Mouse (Mus musculus): ENCODE data around the gene Ccna1. TPM values are rescaled to one million over a fixed set of nuclear protein-coding genes. Genes with fewer than 3 reads are reported as not detected.
A peak's percentile ranks its signal among the peaks of the same experiment; 100 is the strongest.

Ccna1 gene
- polyA plus RNA-seq, 1 experiment from 2014 or later: 4.0 TPM

DNA sequence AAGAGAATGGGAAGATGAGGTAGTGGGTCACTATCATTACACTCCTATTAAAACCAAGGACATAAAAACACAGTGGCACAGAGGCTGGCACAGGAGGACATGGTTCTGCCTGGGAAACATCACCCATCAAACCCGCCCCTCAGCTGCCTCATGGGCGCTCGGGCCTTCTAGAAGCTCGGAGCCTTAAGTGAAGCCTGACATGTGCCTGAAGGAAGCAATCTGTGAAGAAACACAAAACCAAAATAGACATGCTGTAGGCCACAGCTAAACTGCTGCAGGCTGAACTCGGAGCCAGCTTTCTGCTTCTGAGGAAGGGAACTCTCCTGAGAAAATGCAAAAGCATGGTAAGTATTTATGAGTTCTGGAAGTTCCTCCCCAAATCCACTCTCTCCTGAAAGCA is 31.6 kb upstream of the Ccna1 start:
- Histone ChIP-seq H3K27me3 (no peaks in the 10 kb centered on the region), H3K4me1 (peaks cover 4% of the 10 kb centered on the region; the same call in 1 of the 2 replicates), H3K9ac (no peak overlapping the region), H3K4me3 (no peak overlapping the region), H3K27ac (no peak overlapping the region), H3K36me3 (no peaks in the 10 kb centered on the region), H3K9me3 (replicated peaks) (no peaks in the 10 kb centered on the region), H3K4me2 (replicated peaks) (no peak overlapping the region)
- ATAC-seq (ENCODE audit: low FRiP score): no peak
- 87% methylated on average over 5 of the region's 5 CpGs for WGBS

DNA sequence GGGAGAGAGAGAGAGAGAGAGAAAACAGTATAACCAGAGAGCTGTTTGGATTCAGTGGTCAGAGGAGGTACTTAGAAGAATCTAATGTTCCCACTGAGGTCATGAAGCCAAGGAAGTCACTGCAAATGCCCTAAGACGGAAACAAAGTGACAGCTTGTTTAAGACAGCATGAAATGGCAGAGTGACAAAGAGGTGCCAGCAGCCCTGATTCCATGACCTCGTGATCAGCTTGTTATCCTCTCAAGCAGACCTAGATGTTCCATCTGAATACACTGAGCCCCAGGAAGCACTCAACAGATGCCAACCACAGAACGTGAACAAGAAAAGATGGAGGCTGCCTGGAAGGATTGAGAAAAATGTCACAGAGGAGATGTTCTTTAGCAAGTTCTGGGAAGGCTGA is 30.4 kb upstream of the Ccna1 start:
- H3K9me3 ChIP-seq (replicated peaks): no peaks in the 10 kb centered on the region
- H3K36me3 ChIP-seq: no peaks in the 10 kb centered on the region
- WGBS: 64% methylated on average over 3 of the region's 3 CpGs
- H3K27me3 ChIP-seq: no peaks in the 10 kb centered on the region
- H3K9ac ChIP-seq: no peak overlapping the region
- H3K27ac ChIP-seq: no peak overlapping the region
- H3K4me3 ChIP-seq: no peak overlapping the region
- peaks cover 4% of the 10 kb centered on the region; the same call in 1 of the 2 replicates for H3K4me1 ChIP-seq
- H3K4me2 ChIP-seq (replicated peaks): no peak overlapping the region
- no peak for ATAC-seq (ENCODE audit: low FRiP score)

DNA sequence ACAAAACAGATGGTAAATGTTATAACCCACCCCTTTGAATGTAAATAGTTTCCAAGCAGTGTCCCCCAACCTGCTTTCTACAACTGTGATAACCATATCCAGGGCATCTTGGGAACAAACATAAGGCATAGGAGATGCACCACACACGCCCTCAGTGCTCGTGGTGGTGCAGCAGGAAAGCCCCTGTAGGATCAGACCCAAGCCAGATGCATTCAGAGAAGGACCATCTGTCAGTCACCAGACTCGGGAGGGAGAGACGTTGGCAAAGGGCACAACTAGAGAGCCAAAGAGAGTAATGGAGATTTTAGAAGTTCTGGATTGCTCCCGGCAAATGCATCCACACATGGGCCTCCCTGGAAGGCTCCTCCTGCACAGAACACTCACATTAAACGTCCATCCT is 29.5 kb upstream of the Ccna1 start:
- no peak overlapping the region for H3K9ac ChIP-seq
- no peaks in the 10 kb centered on the region for H3K36me3 ChIP-seq
- H3K4me3 ChIP-seq: no peak overlapping the region
- no peaks in the 10 kb centered on the region for H3K9me3 ChIP-seq (replicated peaks)
- WGBS: 59% methylated on average over 6 of the region's 6 CpGs
- peaks cover 4% of the 10 kb centered on the region; the same call in 1 of the 2 replicates for H3K4me1 ChIP-seq
- H3K27me3 ChIP-seq: no peaks in the 10 kb centered on the region
- no peak overlapping the region for H3K27ac ChIP-seq
- no peak for ATAC-seq (ENCODE audit: low FRiP score)
- no peak overlapping the region for H3K4me2 ChIP-seq (replicated peaks)

DNA sequence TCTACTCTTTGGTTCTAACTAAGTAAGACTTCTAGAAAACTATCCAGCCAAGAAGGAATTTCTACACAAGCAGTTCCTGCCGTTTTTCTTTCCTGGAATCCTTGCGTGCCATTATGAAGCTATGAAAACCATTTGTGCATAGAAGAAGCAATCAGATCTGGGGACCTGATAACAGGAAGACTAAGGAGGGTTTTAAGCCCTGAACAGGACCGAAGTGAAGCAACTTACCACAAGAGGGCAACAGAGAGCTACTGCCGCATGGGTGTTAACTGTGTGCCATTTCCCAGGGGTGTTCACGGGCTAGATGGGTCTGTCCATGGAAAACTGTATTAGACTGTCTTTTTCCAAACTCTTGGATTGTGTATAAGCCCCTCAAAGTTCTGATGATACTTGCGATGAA is 24.8 kb upstream of the Ccna1 start:
- no peaks in the 10 kb centered on the region for H3K36me3 ChIP-seq
- H3K4me3 ChIP-seq: no peak overlapping the region
- no peak overlapping the region for H3K4me2 ChIP-seq (replicated peaks)
- no peak overlapping the region for H3K27ac ChIP-seq
- peaks cover 12% of the 10 kb centered on the region for H3K4me1 ChIP-seq
- peak; percentile 76; the same call in 1 of the 2 replicates for ATAC-seq (ENCODE audit: low FRiP score)
- H3K9ac ChIP-seq: no peak overlapping the region
- no peaks in the 10 kb centered on the region for H3K27me3 ChIP-seq
- H3K9me3 ChIP-seq (replicated peaks): no peaks in the 10 kb centered on the region
- WGBS: 19% methylated on average over 6 of the region's 6 CpGs

DNA sequence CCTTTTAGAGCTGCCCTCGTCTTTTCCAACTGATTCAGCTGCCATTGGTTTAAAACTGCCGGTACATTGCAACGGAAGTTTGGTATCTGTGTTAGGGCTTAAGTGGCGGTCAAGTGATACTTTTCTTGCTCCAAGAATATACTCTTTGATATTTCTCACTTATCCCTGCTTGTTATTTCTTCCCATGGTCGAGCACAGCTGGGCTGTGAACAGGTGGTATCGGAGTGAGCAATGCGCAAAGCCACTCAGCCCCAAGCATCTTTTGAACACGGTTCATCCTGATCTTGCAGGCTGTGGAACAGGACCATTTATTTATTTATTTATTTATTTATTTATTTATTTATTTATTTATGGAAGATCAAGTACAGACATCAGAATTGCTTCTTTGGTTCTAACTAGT is 24.3 kb upstream of the Ccna1 start:
- 85% methylated on average over 8 of the region's 8 CpGs for WGBS
- Histone ChIP-seq H3K27ac (no peak overlapping the region), H3K4me3 (no peak overlapping the region), H3K4me2 (replicated peaks) (no peak overlapping the region), H3K27me3 (no peaks in the 10 kb centered on the region), H3K9me3 (replicated peaks) (no peaks in the 10 kb centered on the region), H3K9ac (no peak overlapping the region), H3K4me1 (peaks cover 8% of the 10 kb centered on the region), H3K36me3 (no peaks in the 10 kb centered on the region)
- ATAC-seq (ENCODE audit: low FRiP score): no peak

DNA sequence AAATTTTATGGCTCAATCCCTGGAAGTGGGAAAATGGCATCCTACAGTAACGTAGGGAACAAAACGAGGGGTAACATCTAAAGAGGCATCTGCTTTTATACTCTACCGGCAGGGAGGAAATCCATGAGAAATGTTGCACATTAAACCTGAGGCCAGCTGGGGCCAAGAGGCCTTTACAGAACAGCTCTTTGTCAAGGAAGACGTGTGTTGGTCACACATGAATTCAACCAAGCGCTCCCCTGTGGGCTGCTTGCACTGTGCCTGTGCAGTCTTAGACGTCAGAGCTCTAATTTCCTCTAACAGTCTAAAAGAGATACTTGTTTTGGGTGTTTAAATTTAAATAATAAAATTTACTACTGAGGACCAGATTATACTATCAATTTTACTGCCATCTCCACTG is 22.9 kb upstream of the Ccna1 start:
- Histone ChIP-seq H3K4me1 (peaks cover 8% of the 10 kb centered on the region), H3K4me3 (no peak overlapping the region), H3K27ac (peak overlapping the region; percentile 55), H3K27me3 (no peaks in the 10 kb centered on the region), H3K9ac (no peak overlapping the region), H3K36me3 (no peaks in the 10 kb centered on the region), H3K9me3 (replicated peaks) (no peaks in the 10 kb centered on the region), H3K4me2 (replicated peaks) (no peak overlapping the region)
- WGBS: 32% methylated on average over 6 of the region's 6 CpGs
- no peak for ATAC-seq (ENCODE audit: low FRiP score)

DNA sequence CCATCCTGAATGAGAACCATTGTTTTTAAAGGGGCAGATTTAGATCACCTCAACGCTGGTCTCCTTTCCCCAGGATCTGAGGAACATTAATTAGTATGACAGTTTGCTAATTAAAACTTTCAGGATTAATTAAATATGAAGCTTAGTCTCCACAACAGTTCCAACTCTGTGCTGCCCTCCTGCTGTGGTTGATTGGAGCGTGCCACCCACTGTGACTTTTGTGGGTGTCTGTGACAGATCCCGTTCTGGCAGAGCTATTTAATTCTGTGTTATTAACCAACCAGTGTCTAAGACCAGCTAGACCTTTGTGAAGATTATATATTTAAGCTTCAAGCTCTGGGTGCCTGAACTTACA is 20.0 kb upstream of the Ccna1 start:
- no peak overlapping the region for H3K9ac ChIP-seq
- WGBS: 61% methylated on average over 3 of the region's 3 CpGs
- H3K27ac ChIP-seq: no peak overlapping the region
- no peaks in the 10 kb centered on the region for H3K27me3 ChIP-seq
- peaks cover 8% of the 10 kb centered on the region for H3K4me1 ChIP-seq
- H3K36me3 ChIP-seq: no peaks in the 10 kb centered on the region
- no peak overlapping the region for H3K4me3 ChIP-seq
- no peaks in the 10 kb centered on the region for H3K9me3 ChIP-seq (replicated peaks)
- no peak overlapping the region for H3K4me2 ChIP-seq (replicated peaks)
- no peak for ATAC-seq (ENCODE audit: low FRiP score)

DNA sequence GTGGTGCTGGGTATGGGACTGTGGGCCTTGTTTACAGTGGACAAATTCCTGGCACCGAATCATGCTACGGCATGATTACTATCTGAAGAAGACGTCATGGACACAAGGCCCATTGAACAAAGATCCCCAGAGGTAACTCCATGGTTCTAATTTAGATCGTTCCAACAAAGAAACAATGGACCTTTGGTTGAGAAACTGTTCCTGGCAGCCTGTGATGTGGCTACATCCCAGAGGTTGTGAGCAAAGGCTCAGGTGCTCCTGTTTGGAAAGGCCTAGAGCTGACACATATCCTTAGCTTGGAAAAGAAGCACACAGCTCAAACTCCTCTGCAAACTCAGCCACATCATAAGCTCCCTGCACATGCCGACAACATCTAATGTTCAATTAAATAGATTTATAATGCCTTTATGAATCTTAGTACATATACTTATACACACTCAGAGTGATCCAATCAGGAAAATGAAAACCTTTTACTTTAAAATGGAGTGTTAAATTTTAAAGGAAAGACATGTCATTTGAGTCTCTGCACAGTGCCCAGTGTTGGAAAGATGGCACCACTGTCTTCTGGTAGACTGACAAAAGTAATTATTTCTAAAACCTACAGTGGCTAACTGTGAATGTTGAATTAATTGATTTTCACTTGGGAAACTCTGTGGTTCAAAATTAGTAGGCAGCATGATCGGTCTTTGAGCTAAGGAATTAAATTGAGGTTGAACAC is 19.4 kb upstream of the Ccna1 start:
- H3K27ac ChIP-seq: no peak overlapping the region
- no peak overlapping the region for H3K4me3 ChIP-seq
- H3K36me3 ChIP-seq: no peaks in the 10 kb centered on the region
- no peaks in the 10 kb centered on the region for H3K27me3 ChIP-seq
- 73% methylated on average over 6 of the region's 6 CpGs for WGBS
- no peak for ATAC-seq (ENCODE audit: low FRiP score)
- H3K4me2 ChIP-seq (replicated peaks): no peak overlapping the region
- no peaks in the 10 kb centered on the region for H3K9me3 ChIP-seq (replicated peaks)
- H3K9ac ChIP-seq: no peak overlapping the region
- peaks cover 8% of the 10 kb centered on the region for H3K4me1 ChIP-seq

DNA sequence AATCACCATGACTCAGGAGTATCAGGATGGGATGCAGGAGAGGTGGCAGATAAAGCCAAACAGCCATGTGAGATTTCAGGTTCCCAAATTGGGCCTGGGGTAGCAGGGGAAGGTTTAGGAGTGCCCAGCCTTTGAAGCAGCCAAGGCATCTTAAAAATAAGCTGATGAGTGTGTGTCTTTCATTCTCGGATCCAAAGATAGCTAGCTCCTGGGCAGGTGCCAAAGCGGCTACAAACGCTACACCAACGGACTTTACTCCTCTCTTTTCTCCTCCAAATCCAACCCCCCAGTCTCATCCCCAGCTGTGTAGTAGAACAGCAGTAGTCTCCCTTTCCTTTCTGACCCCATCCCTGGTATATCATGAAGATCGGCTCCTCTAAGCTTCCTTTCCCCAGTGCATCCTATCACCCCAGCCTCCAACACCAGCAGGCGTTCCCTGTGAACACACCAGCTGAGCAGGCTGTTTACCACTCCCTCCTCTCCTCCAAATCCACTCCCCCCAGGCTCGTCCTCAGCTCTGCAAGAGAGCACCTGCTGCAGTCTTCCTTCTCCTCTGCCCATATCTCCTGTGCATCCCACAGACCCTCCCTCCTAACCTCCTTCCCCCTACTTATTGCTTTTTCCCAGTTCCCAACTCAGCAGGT is 12.6 kb upstream of the Ccna1 start:
- no peaks in the 10 kb centered on the region for H3K36me3 ChIP-seq
- no peak overlapping the region for H3K4me3 ChIP-seq
- H3K27me3 ChIP-seq: no peaks in the 10 kb centered on the region
- H3K9ac ChIP-seq: no peak overlapping the region
- H3K4me1 ChIP-seq: peaks cover 14% of the 10 kb centered on the region
- H3K27ac ChIP-seq: no peak overlapping the region
- ATAC-seq (ENCODE audit: low FRiP score): no peak
- no peak overlapping the region for H3K4me2 ChIP-seq (replicated peaks)
- WGBS: 41% methylated on average over 7 of the region's 7 CpGs
- H3K9me3 ChIP-seq (replicated peaks): no peaks in the 10 kb centered on the region

DNA sequence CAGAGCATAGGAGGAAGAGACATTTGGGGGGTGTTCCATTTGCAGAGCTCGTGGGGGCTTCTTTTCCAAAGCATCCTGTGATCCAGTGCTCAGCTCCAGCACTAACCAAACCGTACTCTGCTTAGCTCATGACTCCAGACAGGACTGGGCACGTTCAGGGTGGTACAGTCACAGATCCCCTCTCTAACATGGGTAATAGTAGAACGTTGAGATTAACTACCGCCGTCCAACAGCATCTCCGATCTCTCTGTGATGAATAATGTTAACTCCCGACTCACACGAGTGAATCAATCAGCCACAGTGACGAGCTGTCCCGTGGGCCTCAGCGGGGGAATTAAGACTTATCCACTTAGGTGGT is 11.3 kb upstream of the Ccna1 start:
- H3K27ac ChIP-seq: peak overlapping the region; percentile 66
- H3K4me2 ChIP-seq (replicated peaks): peak overlapping the region; percentile 21; the same call in 1 of the 2 replicates
- no peaks in the 10 kb centered on the region for H3K36me3 ChIP-seq
- peak; percentile 42; the same call in 1 of the 2 replicates for ATAC-seq (ENCODE audit: low FRiP score)
- H3K4me3 ChIP-seq: no peak overlapping the region
- H3K9me3 ChIP-seq (replicated peaks): no peaks in the 10 kb centered on the region
- WGBS: 48% methylated on average over 12 of the region's 12 CpGs
- no peak overlapping the region for H3K9ac ChIP-seq
- peaks cover 19% of the 10 kb centered on the region for H3K4me1 ChIP-seq
- no peaks in the 10 kb centered on the region for H3K27me3 ChIP-seq

DNA sequence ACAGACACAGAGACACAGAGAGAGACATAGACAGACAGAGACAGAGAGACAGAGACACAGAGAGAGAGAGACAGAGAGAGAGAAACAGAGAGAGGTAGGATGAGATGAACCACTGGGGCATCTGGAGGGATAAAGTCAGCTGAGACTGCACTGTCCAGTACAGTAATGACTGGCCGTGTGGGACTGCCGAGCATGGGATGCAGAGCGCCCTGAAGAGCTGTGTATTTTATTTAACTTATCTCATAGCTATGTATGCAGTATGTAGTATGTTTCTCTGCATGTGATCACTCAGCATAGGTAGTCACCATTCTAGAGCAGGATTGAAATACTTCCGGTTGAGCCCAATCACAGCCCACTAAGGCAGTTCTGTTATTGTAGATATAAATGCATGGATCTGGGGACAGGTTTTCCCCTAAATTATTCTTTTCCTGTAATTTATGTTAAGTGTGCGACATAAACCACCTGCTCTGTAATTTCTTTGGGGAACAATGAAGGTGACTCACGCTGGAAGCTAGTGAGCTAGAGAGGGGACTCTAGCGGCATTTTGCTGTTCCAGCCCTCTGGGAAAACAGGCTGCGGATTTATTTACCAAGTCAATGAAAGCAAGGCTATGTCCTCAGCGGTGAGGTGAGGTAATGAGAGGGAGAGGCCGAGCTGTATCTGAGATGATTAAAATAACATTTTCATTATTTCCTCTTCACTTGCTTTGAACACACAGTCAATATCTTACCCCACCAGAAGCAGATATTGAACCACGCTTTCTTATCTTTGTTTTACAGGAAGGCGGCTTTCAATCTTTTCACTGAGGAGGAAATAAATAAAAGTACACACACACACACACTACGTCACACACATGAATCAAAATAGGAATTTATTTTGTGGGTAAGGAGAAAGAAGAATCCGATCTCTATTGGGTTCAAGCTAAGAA is 10.7 kb upstream of the Ccna1 start:
- peak; percentile 39; the same call in 1 of the 2 replicates for ATAC-seq (ENCODE audit: low FRiP score)
- H3K4me1 ChIP-seq: peaks cover 19% of the 10 kb centered on the region
- no peaks in the 10 kb centered on the region for H3K27me3 ChIP-seq
- peak overlapping the region; percentile 21; the same call in 1 of the 2 replicates for H3K4me2 ChIP-seq (replicated peaks)
- peak overlapping the region; percentile 66 for H3K27ac ChIP-seq
- WGBS: 62% methylated on average over 14 of the region's 14 CpGs
- H3K36me3 ChIP-seq: no peaks in the 10 kb centered on the region
- H3K4me3 ChIP-seq: no peak overlapping the region
- H3K9ac ChIP-seq: no peak overlapping the region
- H3K9me3 ChIP-seq (replicated peaks): no peaks in the 10 kb centered on the region

DNA sequence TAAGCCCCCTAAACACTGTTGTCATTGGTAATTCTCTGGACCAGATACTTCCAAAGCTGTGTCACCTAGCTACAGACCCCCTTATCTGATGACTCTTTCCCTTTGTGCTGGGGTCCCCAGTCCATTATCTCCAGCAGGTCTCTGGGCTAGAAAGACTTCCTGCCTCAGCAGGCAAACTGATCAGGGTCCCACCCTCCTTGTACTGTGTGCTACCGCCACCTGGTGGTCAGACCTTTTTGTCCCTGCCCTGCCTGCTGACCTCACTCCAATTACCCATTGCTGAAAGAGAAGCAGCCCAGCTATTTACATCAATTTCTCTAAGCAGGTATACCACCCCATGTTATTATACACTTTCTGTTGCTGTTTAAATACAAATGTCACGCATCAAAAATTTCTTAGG is 9.1 kb upstream of the Ccna1 start:
- peaks cover 19% of the 10 kb centered on the region for H3K4me1 ChIP-seq
- peak; percentile 63 for ATAC-seq (ENCODE audit: low FRiP score)
- no peak overlapping the region for H3K9ac ChIP-seq
- H3K27me3 ChIP-seq: no peaks in the 10 kb centered on the region
- H3K36me3 ChIP-seq: no peaks in the 10 kb centered on the region
- H3K27ac ChIP-seq: no peak overlapping the region
- H3K4me3 ChIP-seq: no peak overlapping the region
- no peaks in the 10 kb centered on the region for H3K9me3 ChIP-seq (replicated peaks)
- 6% methylated on average over 2 of the region's 2 CpGs for WGBS
- H3K4me2 ChIP-seq (replicated peaks): no peak overlapping the region

Data from hindbrain, embryonic 12.5 days (tissue).